Mouse (Mus musculus): ENCODE measurements around the gene Bpifb5.
A peak's percentile ranks its signal among the peaks of the same experiment; 100 is the strongest.

GRCm38 (mm10) chr2:154209112-154209511, 14.4 kb upstream of the Bpifb5 start:
- TF ChIP-seq MAFK (IDR thresholded peaks at IDR 0.05; ENCODE audit: insufficient read depth, low read depth, low read length), result no peak
- TF ChIP-seq ZC3H11A (IDR thresholded peaks at IDR 0.05; ENCODE audit: borderline replicate concordance, low read depth, low read length), result peak; percentile 48; the same call in 1 of the 2 replicates
- no peak for TF ChIP-seq ZNF384 (IDR thresholded peaks at IDR 0.05; ENCODE audit: low read depth, low read length)
- TF ChIP-seq CHD2 (IDR thresholded peaks at IDR 0.05; ENCODE audit: low read depth, low read length), result no peak
- no peak for TF ChIP-seq HCFC1 (IDR thresholded peaks at IDR 0.05; ENCODE audit: borderline replicate concordance, insufficient read depth, low read length)

Measured in ES-E14 (cell line).